Mouse (Mus musculus) mesoderm, embryonic 11.5 days (tissue): ENCODE results near the gene Gm42957.
"Not testable (repeated sequence)": the region's sequence is repeated elsewhere in the genome, so short reads cannot be mapped to it uniquely, and the experiment has no call there.

Experiments used
- DNase-seq: peaks from one replicate; pipeline ENCODE4 v3.0.0-alpha.2; 2012; ENCODE audit warnings: low read depth, low spot score

Gene Gm42957

GRCm38 (mm10) chr3:96617941-96618340 is 17.3 kb upstream of the Gm42957 start:
- no peak for DNase-seq

DNA sequence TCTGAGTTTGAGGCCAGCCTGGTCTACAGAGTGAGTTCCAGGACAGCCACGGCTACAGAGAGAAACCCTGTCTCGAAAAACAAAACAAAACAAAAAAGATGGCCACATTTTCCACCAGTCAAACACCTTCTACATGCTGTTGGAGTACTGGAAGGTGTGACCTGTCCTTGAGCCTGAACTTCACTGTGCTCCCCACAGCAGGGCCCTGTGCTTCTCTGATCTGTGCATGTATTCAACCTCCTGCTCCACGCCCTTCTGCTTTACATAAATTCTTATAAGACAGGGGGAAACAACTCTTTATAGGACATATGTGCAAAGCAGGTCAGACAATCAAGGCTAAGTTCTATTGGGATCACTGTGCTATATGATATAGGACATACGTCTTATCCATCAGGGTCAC is 12.1 kb upstream of the Gm42957 start:
- DNase-seq = no peak

DNA sequence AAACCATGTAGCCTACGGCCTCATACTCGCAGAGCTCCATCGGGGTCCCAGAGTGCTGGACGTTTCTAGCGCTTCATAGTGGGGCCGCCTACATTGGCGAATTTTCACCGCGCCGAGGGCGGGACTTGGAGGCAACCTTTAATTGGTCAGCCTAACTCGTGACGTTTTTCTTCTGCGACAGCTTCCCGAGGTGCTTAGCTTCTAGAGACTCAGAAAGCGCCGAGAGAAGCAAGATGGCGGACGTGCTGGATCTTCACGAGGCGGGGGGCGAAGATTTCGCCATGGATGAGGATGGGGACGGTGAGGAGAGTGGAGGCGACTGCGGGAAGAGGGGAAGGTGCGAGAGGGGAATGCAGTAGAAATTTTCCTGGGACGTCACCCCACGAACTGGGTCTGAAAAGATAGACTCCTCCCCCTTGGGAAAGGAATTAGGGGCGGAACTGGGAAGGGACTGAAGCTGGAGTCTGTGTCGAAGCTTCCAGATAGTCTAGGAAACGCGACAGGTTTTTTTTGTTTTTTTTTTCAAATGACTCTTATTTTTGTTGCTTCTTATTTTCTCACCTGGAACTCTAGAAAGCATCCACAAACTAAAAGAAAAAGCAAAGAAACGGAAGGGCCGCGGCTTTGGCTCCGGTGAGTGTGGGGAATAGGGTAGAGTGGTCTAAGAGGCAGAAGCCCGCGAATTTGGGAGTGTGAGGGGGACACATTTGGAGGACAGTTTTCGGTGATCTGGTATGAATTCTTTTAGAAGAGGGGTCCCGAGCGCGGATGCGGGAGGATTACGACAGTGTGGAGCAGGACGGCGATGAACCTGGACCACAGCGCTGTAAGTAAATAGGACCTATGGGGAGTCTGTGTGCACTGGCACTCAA is 5.3 kb upstream of the Gm42957 start, which contains the start of gene Rbm8a:
Gene Rbm8a, plus strand, starts transcription at position 205 of the 872 bp plus-strand sequence.
- DNase-seq = peak; percentile 99

DNA sequence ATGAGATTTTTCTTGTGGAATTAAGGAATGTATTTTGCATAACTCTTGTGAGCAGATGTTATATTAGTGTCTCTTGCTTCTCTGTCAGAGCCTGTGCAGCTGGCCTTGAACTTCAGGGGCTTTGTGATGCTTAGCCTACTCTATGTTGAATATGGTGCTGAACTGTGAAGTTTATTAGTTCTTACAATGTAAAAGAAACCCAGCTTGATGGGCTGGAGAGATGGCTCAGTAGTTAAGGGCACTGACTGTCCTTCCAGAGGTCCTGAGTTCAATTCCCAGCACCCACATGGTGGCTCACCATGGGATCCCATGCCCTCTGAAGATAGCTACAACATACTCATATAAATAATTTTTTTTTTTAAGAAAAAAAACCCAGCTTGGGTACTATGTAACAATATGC is 3.2 kb upstream of the Gm42957 start:
- no peak for DNase-seq

GRCm38 (mm10) chr3:96634015-96634414 is 1.3 kb upstream of the Gm42957 start:
- DNase-seq = no peak

- no peak for DNase-seq
Measured at GRCm38 (mm10) chr3:96635906-96636305, 632 bp downstream of the Gm42957 start.

GRCm38 (mm10) chr3:96636448-96636847 is 1.2 kb downstream of the Gm42957 start:
- no peak for DNase-seq

GRCm38 (mm10) chr3:96639219-96639618 is 3.9 kb downstream of the Gm42957 start:
- DNase-seq = peak; percentile 61

- peak; percentile 41 for DNase-seq
Measured at GRCm38 (mm10) chr3:96645018-96645649, 9.9 kb downstream of the Gm42957 start, which contains the start of gene Itga10. TSS of gene Itga10 (plus strand) at chr3:96645584.

- DNase-seq = no peak
Measured at GRCm38 (mm10) chr3:96647365-96647764, 12.1 kb downstream of the Gm42957 start.

- no peak for DNase-seq
Measured at GRCm38 (mm10) chr3:96660901-96661300, 25.6 kb downstream of the Gm42957 start.

- DNase-seq = no peak
Measured at GRCm38 (mm10) chr3:96662731-96663316, 27.6 kb downstream of the Gm42957 start.

GRCm38 (mm10) chr3:96663432-96664239 is 28.4 kb downstream of the Gm42957 start:
- DNase-seq = peak; percentile 92

GRCm38 (mm10) chr3:96665732-96666363 is 30.6 kb downstream of the Gm42957 start:
- not testable (repeated sequence) for DNase-seq

- no peak for DNase-seq
Measured at GRCm38 (mm10) chr3:96666916-96667315, 31.6 kb downstream of the Gm42957 start.

DNA sequence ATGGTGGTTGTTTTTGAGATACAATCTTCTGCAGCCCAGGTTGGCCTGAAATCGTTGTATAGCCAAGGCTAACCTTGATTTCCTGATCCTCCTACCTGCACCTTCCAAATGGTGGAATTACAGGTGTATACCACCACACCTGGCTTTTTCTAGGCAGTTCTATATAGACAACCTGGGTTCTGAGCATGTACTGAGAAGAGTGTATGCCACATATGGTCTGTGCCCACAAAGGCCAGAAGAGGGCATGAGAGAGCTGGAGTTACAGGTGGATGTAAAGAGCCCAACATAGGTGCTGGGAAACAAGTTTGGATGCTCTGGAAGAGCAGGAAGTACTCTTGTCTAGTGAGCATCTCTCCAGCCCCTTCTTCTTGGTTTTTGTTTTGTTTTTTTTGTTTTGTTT is 32.0 kb downstream of the Gm42957 start:
- DNase-seq = no peak

- DNase-seq = no peak
Measured at GRCm38 (mm10) chr3:96668424-96669067, 33.3 kb downstream of the Gm42957 start.

DNA sequence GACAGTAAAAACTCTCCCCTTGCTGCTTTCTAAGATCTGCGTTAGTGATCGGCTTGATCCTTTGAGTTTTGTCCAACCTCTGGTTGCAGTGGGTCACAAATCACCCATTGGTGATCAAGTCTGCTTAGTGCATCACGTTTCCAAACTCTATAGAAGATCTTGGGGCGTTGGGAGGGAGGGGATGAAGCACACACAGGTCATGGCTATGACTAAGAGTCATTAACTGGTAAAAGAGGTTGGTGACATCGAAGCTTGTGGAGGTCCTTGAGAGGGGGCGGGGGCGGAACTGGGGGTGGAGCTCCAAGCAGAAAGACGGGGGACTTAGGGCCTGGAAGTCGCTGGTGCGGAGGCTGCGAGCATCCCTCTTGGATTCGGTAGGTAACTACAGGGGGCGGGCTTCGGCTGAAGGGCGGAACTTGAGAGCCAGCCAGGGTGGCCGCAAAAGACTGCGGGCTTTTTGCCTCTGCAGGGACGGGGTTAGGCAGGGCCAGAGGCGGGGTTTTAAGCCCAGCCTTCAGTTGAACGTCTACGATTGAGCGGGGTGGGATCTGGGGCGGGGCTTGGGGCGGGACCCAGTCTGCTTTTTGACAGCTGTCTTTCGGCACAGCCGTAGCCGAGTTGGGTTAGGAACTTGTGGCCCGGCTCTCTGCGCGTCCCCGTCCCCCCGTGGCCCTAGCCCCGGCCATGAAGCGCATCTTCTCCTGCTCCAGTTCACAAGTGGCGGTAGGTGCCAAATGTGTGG is 34.6 kb downstream of the Gm42957 start, which contains the start of gene Ankrd35:
Gene Ankrd35, plus strand, starts transcription at position 405 of the 742 bp plus-strand sequence.
- DNase-seq = peak; percentile 84

DNA sequence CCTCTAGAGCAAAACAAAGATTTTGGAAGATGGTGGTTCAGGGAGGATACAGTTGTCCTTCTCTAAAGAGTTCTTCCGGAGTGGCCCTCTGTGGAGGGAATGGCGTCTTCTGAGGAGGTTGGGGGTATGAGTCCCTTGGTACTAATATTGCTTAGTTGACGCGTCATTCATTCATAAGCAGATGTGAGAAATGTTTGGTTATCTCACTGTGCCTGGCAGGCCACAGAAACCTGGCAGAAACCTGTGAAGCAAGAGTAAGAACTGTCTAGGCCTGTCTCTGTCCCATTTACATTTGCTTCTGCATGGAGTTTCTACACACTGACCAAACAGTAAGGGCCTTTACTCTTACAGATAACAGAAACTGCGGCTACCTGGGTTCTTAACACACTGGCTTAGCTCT is 36.2 kb downstream of the Gm42957 start:
- DNase-seq = no peak

DNA sequence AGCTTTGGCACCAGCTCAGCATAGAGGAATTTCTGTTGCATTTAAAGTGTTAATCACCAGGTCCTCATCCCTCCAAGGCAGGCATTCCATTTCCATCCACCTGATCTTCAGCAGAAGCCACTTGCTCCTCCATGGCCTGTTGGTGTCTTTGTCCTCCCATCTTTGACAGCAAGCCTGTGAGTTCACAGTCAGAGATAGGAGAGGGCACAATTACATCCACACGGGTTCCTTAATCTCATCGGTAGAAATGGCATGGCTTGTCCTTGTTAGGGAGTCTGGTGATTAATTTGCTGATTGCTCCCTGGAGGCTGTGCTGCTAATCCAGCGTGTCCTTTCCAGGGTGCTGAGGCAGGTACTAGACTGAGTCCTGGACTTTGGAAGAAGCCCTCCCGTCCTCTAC is 38.2 kb downstream of the Gm42957 start:
- no peak for DNase-seq
